Mouse (Mus musculus): Measurements from ENCODE around the gene Vmn2r105. TPM values are rescaled to one million over a fixed set of nuclear protein-coding genes. Genes with fewer than 3 reads are reported as not detected.

Gene Vmn2r105
- not detected in 3 replicates for total RNA-seq (2017)

DNA sequence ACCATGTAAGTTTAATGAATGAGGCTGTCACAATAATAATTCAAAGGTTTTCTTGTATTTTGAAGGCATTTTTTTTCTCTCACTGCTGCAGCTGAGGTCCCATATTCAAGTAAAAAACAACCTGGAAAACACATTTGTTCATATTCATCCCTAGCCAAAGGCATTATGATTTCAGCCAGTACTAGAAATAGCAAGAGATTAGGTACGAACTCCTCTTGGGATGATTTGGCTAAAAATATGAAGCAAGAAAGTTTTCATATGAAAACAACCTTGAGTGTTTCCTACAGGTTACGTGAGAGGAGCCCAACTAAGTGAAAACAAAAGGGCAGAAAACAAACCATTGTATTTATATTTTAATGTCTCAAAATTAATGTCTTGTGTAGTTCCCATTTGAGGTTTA lies at the start of gene Vmn2r105:
TSS of gene Vmn2r105 (minus strand) at position 101 of the 400 bp plus-strand sequence.
- no peak for ATAC-seq (replicated peaks; ENCODE audit: insufficient number of reproducible peaks, low FRiP score, low TSS enrichment, poor library complexity, severe bottlenecking)

DNA sequence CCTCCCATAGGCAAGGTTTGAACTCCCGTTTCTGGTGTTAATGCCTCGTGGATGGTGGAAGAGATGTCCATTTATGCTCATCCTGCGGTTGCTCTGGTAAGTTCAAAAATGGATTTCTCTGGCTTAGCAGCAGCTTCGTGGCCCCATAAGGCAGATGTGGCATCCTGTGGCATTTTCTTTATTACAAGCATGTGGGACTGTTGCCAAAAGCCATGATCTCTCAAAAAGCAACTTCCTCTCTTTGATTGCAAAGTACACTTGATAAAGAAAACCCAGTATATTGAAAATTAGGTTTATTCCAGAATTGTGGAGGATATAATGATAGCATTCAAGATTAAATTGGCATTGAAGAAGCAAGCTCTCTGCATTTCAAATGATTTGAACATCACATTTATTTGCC lies 20.7 kb upstream of the Vmn2r105 start:
- no peak for ATAC-seq (replicated peaks; ENCODE audit: insufficient number of reproducible peaks, low FRiP score, low TSS enrichment, poor library complexity, severe bottlenecking)

DNA sequence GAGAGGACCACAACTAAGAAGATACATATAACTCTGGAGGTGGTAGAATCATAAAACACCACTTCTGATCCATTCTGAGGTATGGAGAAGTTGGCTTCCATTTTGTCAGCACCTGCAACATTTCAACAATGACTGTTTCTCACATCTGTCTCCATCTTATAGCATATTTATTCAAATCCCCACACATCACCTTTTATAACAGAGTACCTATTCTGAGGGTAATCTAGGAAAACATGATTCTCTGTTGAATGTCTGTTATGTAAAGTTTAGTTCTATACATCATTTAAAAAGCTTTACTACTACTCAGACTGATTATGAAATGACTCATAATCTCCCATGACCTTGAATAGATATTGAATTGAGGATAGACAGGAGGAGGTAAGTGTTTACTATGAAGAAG lies 51.9 kb downstream of the Vmn2r105 start, which contains the start of gene Fpr-rs6:
TSS of gene Fpr-rs6 (minus strand) at position 101 of the 400 bp plus-strand sequence.
- ATAC-seq (replicated peaks; ENCODE audit: insufficient number of reproducible peaks, low FRiP score, low TSS enrichment, poor library complexity, severe bottlenecking), result no peak

Other genes with a start within 250 kb of the Vmn2r105 start
- not detected in 3 replicates for gene Vmn2r104, start 186.7 kb downstream of the Vmn2r105 start, total RNA-seq (2017)
- gene Fpr-rs7, start 120.8 kb downstream of the Vmn2r105 start, total RNA-seq (2017), result not detected in 3 replicates
- not detected in 3 replicates for gene Fpr-rs6, start 52.0 kb downstream of the Vmn2r105 start, total RNA-seq (2017)
- gene Vmn2r106, start 50.5 kb upstream of the Vmn2r105 start, total RNA-seq (2017), result not detected in 3 replicates
- gene Vmn2r107, start 110.2 kb upstream of the Vmn2r105 start, total RNA-seq (2017), result not detected in 3 replicates
- gene Vmn1r224, start 179.1 kb upstream of the Vmn2r105 start, total RNA-seq (2017), result not detected in 3 replicates
- gene Vmn2r108, start 246.3 kb upstream of the Vmn2r105 start, total RNA-seq (2017), result 0.10 TPM in 1 of 3 replicates, not detected in the others

All from monocyte, adult 5-6 weeks (primary cell).